Mouse (Mus musculus): ENCODE measurements around the gene Chpf2. TPM values are rescaled to one million over a fixed set of nuclear protein-coding genes. Genes with fewer than 3 reads are reported as not detected.

Gene Chpf2
- polyA plus RNA-seq, 1 experiment: 25.7 TPM

GRCm38 (mm10) chr5:24601071-24601835 is 14.7 kb downstream of the Chpf2 start:
- Histone ChIP-seq H3K27ac (ENCODE audit: insufficient read depth, low read depth, low read length) (peak overlapping the region; percentile 63), H3K27me3 (ENCODE audit: control insufficient read depth, insufficient read depth, low read length) (peaks cover 22% of the 10 kb centered on the region), H3K36me3 (ENCODE audit: control insufficient read depth, insufficient read depth, low read length) (no peaks in the 10 kb centered on the region), H3K4me3 (ENCODE audit: low read depth, low read length) (peak overlapping the region; percentile 63), H3K4me1 (ENCODE audit: control insufficient read depth, insufficient read depth, insufficient read length, low read length) (peaks cover 27% of the 10 kb centered on the region)
- 6% methylated on average over 33 of the region's 33 CpGs for WGBS
- no peak for TF ChIP-seq CTCF (IDR thresholded peaks at IDR 0.05; ENCODE audit: extremely low read depth, insufficient read length, insufficient replicate concordance, low read depth, low read length)
- no peak for TF ChIP-seq POLR2A (IDR thresholded peaks at IDR 0.05; ENCODE audit: low read depth, low read length)

DNA sequence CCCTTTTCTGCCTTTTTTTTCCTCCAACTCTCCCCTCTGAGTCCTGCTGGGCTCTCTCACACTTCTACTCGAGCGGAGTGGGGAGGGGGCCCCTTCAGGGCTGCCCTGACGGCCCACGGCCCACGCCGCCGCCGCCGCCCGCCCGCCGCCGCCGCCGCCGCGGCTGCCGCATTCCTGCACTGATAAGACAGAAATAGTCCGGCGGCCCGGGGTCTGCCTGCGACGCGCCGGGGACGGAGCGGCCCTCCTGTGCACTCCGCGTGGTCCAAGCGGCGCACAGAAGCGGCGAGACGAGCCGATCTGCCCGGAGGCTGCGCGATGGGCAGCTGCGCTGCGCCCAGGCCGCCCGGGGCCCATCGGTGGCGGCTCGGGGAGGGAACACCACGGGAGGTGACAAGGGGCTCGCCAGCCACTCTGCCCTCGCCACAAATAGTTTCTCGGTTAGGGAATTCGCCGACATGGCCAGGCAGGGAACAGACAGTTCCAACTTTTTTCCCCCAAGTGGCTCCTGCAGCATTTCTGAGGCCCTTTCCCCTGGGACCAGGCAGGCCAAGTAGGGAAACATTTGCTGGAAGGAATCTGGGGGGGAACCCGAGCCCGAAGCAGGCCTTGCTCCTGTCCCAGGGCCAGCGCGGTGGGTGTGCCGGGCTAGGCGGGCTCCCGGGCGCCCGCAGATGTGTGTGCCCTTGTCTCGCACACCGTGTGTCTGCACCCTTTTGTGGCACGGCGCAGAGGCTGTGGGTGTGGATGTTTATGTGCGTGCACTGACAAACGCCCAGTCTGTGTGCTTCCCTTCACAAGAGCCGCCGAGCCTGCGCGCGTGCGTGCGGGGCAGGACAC is 15.6 kb downstream of the Chpf2 start:
- under 1% methylated on average over 73 of the region's 73 CpGs for WGBS
- H3K4me3 ChIP-seq (ENCODE audit: low read depth, low read length): peak overlapping the region; percentile 63
- H3K27ac ChIP-seq (ENCODE audit: insufficient read depth, low read depth, low read length): peak overlapping the region; percentile 63
- peaks cover 22% of the 10 kb centered on the region for H3K27me3 ChIP-seq (ENCODE audit: control insufficient read depth, insufficient read depth, low read length)
- no peaks in the 10 kb centered on the region for H3K36me3 ChIP-seq (ENCODE audit: control insufficient read depth, insufficient read depth, low read length)
- H3K4me1 ChIP-seq (ENCODE audit: control insufficient read depth, insufficient read depth, insufficient read length, low read length): peaks cover 21% of the 10 kb centered on the region
- TF ChIP-seq CTCF (IDR thresholded peaks at IDR 0.05; ENCODE audit: extremely low read depth, insufficient read length, insufficient replicate concordance, low read depth, low read length) (no peak), POLR2A (IDR thresholded peaks at IDR 0.05; ENCODE audit: low read depth, low read length) (peak; percentile 18; the same call in 1 of the 2 replicates)

DNA sequence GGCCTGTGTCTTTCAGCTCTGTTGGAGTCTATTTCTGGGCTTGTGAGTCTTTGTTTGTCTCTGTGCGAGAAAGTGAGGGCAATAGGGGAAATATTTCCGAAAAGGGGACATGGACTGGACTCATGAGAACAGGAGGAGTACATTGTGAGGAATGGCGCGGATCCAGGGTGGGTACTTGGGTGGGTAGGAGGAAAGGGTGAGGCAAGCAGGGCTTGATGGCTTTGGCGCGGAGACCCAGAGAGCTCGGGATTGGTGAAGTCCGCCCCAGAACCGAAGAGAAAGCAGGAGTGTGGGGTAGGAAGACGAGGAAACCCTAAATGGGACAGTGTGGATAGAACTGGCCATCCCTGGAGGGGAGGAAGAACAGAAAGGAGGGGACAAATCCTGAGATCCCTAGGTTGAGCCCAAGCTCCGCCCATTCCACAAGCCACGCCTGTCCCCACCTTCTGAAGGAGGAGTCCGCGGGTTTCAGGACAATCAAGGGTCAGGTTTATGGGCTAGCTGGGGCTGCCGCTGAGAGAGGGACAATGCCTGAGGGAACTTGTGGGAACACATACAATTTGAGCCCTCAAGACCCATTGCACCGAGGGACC is 16.3 kb downstream of the Chpf2 start:
- Histone ChIP-seq H3K4me3 (ENCODE audit: low read depth, low read length) (peak overlapping the region; percentile 63), H3K27me3 (ENCODE audit: control insufficient read depth, insufficient read depth, low read length) (peaks cover 22% of the 10 kb centered on the region), H3K4me1 (ENCODE audit: control insufficient read depth, insufficient read depth, insufficient read length, low read length) (peaks cover 20% of the 10 kb centered on the region), H3K36me3 (ENCODE audit: control insufficient read depth, insufficient read depth, low read length) (no peaks in the 10 kb centered on the region), H3K27ac (ENCODE audit: insufficient read depth, low read depth, low read length) (peak overlapping the region; percentile 61)
- WGBS: 1% methylated on average over 16 of the region's 16 CpGs
- 0 out of 2 replicates have a peak, but pooled peaks have one; percentile 37 for TF ChIP-seq POLR2A (IDR thresholded peaks at IDR 0.05; ENCODE audit: low read depth, low read length)
- no peak for TF ChIP-seq CTCF (IDR thresholded peaks at IDR 0.05; ENCODE audit: extremely low read depth, insufficient read length, insufficient replicate concordance, low read depth, low read length)

- no peak overlapping the region for H3K4me3 ChIP-seq (ENCODE audit: low read depth, low read length)
- H3K4me1 ChIP-seq (ENCODE audit: control insufficient read depth, insufficient read depth, insufficient read length, low read length): peaks cover 17% of the 10 kb centered on the region
- TF ChIP-seq CTCF (IDR thresholded peaks at IDR 0.05; ENCODE audit: extremely low read depth, insufficient read length, insufficient replicate concordance, low read depth, low read length): no peak
- TF ChIP-seq POLR2A (IDR thresholded peaks at IDR 0.05; ENCODE audit: low read depth, low read length): no peak
- H3K27me3 ChIP-seq (ENCODE audit: control insufficient read depth, insufficient read depth, low read length): peaks cover 19% of the 10 kb centered on the region
- WGBS: 75% methylated on average over 8 of the region's 8 CpGs
- no peaks in the 10 kb centered on the region for H3K36me3 ChIP-seq (ENCODE audit: control insufficient read depth, insufficient read depth, low read length)
- H3K27ac ChIP-seq (ENCODE audit: insufficient read depth, low read depth, low read length): 0 out of 2 replicates have a peak overlapping the region, but pooled peaks have one; percentile 7
Measured at GRCm38 (mm10) chr5:24603431-24604010, 17.0 kb downstream of the Chpf2 start.

DNA sequence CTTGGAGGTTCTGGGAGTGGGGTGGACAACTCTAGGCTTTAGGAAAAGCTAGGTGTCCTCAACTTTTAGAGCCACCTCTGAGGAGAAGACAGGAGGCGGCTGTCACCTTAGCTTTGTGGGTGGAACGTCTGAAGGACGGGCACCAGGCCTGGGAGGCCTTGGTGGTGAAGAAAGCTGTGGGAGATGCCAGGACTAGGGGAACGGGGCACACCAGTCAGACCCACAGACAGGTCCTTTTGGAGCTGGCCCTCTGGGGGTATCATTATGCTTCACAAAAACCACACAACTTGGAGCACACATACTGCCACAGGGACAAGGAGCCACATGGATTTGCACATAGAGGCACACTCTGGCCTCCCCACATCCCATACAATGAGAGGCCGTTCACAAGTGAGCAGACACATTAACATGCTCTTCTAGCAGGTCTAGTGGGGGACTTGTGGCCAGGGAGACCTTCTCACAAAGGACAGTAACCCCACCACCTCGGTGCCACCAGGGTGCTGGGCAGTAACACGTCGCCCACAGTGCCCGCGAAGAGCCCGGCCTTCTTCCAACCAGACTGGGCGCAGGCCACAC is 17.6 kb downstream of the Chpf2 start:
- Histone ChIP-seq H3K27me3 (ENCODE audit: control insufficient read depth, insufficient read depth, low read length) (peaks cover 13% of the 10 kb centered on the region; the same call in 1 of the 2 replicates), H3K27ac (ENCODE audit: insufficient read depth, low read depth, low read length) (peak overlapping the region; percentile 21), H3K4me3 (ENCODE audit: low read depth, low read length) (peak overlapping the region; percentile 60), H3K4me1 (ENCODE audit: control insufficient read depth, insufficient read depth, insufficient read length, low read length) (peaks cover 17% of the 10 kb centered on the region), H3K36me3 (ENCODE audit: control insufficient read depth, insufficient read depth, low read length) (no peaks in the 10 kb centered on the region)
- 33% methylated on average over 12 of the region's 12 CpGs for WGBS
- no peak for TF ChIP-seq POLR2A (IDR thresholded peaks at IDR 0.05; ENCODE audit: low read depth, low read length)
- no peak for TF ChIP-seq CTCF (IDR thresholded peaks at IDR 0.05; ENCODE audit: extremely low read depth, insufficient read length, insufficient replicate concordance, low read depth, low read length)

GRCm38 (mm10) chr5:24604656-24605100 is 18.1 kb downstream of the Chpf2 start:
- H3K27me3 ChIP-seq (ENCODE audit: control insufficient read depth, insufficient read depth, low read length): peaks cover 12% of the 10 kb centered on the region; the same call in 1 of the 2 replicates
- H3K4me1 ChIP-seq (ENCODE audit: control insufficient read depth, insufficient read depth, insufficient read length, low read length): peaks cover 17% of the 10 kb centered on the region
- under 1% methylated on average over 46 of the region's 46 CpGs for WGBS
- peak overlapping the region; percentile 60 for H3K4me3 ChIP-seq (ENCODE audit: low read depth, low read length)
- H3K36me3 ChIP-seq (ENCODE audit: control insufficient read depth, insufficient read depth, low read length): no peaks in the 10 kb centered on the region
- H3K27ac ChIP-seq (ENCODE audit: insufficient read depth, low read depth, low read length): peak overlapping the region; percentile 21
- TF ChIP-seq CTCF (IDR thresholded peaks at IDR 0.05; ENCODE audit: extremely low read depth, insufficient read length, insufficient replicate concordance, low read depth, low read length) (no peak), POLR2A (IDR thresholded peaks at IDR 0.05; ENCODE audit: low read depth, low read length) (no peak)
